Mouse (Mus musculus) liver, embryonic 13.5 days (tissue): Measurements from ENCODE around the gene Tppp3. TPM values are rescaled to one million over a fixed set of nuclear protein-coding genes. Genes with fewer than 3 reads are reported as not detected.

ENCODE experiments used
- ATAC-seq: fragments of 200-750 bp; cut with Nextera tagmentation; 2 replicates; pipeline ENCODE4 v1.8.0; 2017; ENCODE audit warnings: low read depth, mild to moderate bottlenecking, moderate number of reproducible peaks, moderate library complexity
- DNase-seq: peaks from one replicate; pipeline ENCODE4 v3.0.0; 2022
- H3K27ac ChIP-seq: fragments of 300-500 bp; sonication (generic); 2 replicates; pipeline ENCODE4 v1.5.1; 2015; ENCODE audit warnings: moderate library complexity, mild to moderate bottlenecking, inconsistent platforms
- H3K27me3 ChIP-seq: fragments of 300-500 bp; sonication (generic); 2 replicates; pipeline ENCODE4 v1.6.1; 2015; ENCODE audit warnings: mild to moderate bottlenecking, inconsistent platforms
- H3K36me3 ChIP-seq: fragments of 300-500 bp; sonication (generic); 2 replicates; pipeline ENCODE4 v1.6.1; 2015; ENCODE audit warnings: mild to moderate bottlenecking, inconsistent platforms
- H3K4me1 ChIP-seq: fragments of 300-500 bp; sonication (generic); replicated peaks from 2 replicates; pipeline ENCODE4 v1.6.1; 2015; ENCODE audit warnings: inconsistent platforms
- H3K4me2 ChIP-seq: fragments of 300-500 bp; sonication (generic); 2 replicates; pipeline ENCODE4 v1.6.1; 2015; ENCODE audit warnings: inconsistent platforms, mild to moderate bottlenecking, moderate library complexity
- H3K4me3 ChIP-seq: fragments of 300-500 bp; sonication (generic); replicated peaks from 2 replicates; pipeline ENCODE4 v1.5.1; 2015; ENCODE audit warnings: mild to moderate bottlenecking, inconsistent platforms
- H3K9ac ChIP-seq: fragments of 300-500 bp; sonication (generic); 2 replicates; pipeline ENCODE4 v1.6.1; 2015; ENCODE audit warnings: mild to moderate bottlenecking, inconsistent platforms
- H3K9me3 ChIP-seq: fragments of 300-500 bp; sonication (generic); replicated peaks from 2 replicates; pipeline ENCODE4 v1.6.1; 2016; ENCODE audit warnings: inconsistent platforms
- WGBS: fragments of 180-500 bp; shearing (Covaris S2); methylation state at CpG from one replicate; pipeline ENCODE4 v1.1.7; 2015; ENCODE audit not compliant: insufficient replicate concordance; 5-methylcytosine and 5-hydroxymethylcytosine counted together
- polyA plus RNA-seq: library from polyadenylated mRNA; unstranded; fragments of >200 nt; fragmentation: Nextera tagmentation; extraction: Ambion mirVana; gene quantifications from 2 replicates; pipeline ENCODE4 v1.2.1, GENCODE M21; 2015

Tppp3 gene
- polyA plus RNA-seq = 1.6 and 1.8 TPM in 2 replicates

DNA sequence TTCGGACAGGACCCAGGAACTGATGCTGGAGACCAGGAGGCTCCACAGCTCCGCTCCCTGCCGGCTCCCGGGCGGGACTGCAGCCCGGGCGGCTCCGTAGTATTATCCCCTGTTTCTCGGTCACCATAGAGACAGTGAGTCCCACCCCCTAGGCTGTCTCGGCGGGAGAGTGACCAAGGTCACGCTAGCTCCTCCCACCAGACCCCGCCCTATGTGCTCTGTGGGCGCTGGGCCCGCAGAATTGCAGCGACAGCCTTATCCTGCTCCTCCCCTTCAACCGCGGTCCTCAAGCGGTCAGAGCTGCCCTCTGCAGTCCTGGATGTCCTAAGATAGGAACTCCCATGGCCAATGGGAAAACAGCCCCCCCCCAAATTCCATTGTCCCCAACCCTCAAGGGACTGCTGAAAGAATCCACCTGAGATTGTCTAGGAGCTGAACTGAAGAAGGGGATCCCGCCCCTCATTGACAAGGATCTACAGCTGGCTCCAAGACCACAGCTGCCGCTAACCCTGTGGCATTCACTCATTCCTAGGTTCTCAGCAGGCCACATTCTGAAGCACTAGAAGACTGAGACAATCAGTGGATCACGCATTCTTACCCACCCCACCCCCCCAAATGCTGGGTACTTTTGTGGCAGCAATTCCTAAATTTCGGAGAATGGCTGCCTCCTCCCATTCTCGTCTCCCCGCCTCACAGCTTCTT is at the start of gene Tppp3:
Gene Tppp3, minus strand, starts transcription at position 213 of the 702 bp plus-strand sequence.
- H3K4me3 ChIP-seq = peak within 1 kb of the TSS; percentile 32
- peaks cover 85% of the 10 kb centered on the region for H3K27me3 ChIP-seq
- no peak within 1 kb of the TSS for H3K9ac ChIP-seq
- ATAC-seq = peak; percentile 87
- 4% methylated on average over 25 of the region's 25 CpGs for WGBS
- peak within 1 kb of the TSS; percentile 56 for H3K4me2 ChIP-seq
- no peak within 1 kb of the TSS for H3K27ac ChIP-seq
- no peaks in the 10 kb centered on the region for H3K9me3 ChIP-seq
- DNase-seq = peak; percentile 77
- peaks cover 54% of the 10 kb centered on the region for H3K4me1 ChIP-seq
- H3K36me3 ChIP-seq = no peaks in the 10 kb centered on the region

DNA sequence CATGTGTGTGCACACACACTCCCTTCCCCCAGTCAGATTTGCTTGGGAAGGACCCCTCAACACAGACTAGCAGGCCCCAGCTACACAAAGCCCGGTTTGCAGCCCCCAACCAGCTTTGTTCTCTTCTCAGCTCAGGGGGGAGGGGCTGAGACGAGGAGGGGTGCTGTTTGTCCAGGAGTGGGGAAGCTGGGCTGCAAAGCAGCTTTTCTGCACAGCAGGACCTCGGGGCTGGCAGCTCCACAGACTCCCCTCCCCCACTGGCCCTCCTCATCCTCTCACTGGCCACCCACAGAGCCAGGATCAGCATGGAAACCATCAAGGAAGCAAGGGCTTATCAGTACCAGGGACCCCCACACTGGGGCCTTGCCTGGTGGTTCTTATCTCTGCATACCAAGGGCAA is 49.7 kb upstream of the Tppp3 start:
- no peak; the same call in 1 of the 2 replicates for ATAC-seq
- H3K4me3 ChIP-seq = no peak overlapping the region
- peaks cover 50% of the 10 kb centered on the region for H3K27me3 ChIP-seq
- H3K4me2 ChIP-seq = no peak overlapping the region
- no peaks in the 10 kb centered on the region for H3K9me3 ChIP-seq
- no peak overlapping the region for H3K27ac ChIP-seq
- no peak overlapping the region for H3K9ac ChIP-seq
- WGBS = 8% methylated on average over 3 of the region's 3 CpGs
- H3K36me3 ChIP-seq = peaks cover 27% of the 10 kb centered on the region
- peaks cover 67% of the 10 kb centered on the region for H3K4me1 ChIP-seq
- DNase-seq = no peak

- Histone ChIP-seq H3K27me3 (peaks cover 51% of the 10 kb centered on the region), H3K27ac (no peak overlapping the region), H3K4me3 (no peak overlapping the region), H3K9me3 (no peaks in the 10 kb centered on the region), H3K4me1 (peaks cover 68% of the 10 kb centered on the region), H3K36me3 (peaks cover 26% of the 10 kb centered on the region), H3K9ac (no peak overlapping the region), H3K4me2 (no peak overlapping the region)
- WGBS = 57% methylated on average over 5 of the region's 5 CpGs
- DNase-seq = no peak
- ATAC-seq = no peak
Measured at GRCm38 (mm10) chr8:105520521-105520920, 49.2 kb upstream of the Tppp3 start.

DNA sequence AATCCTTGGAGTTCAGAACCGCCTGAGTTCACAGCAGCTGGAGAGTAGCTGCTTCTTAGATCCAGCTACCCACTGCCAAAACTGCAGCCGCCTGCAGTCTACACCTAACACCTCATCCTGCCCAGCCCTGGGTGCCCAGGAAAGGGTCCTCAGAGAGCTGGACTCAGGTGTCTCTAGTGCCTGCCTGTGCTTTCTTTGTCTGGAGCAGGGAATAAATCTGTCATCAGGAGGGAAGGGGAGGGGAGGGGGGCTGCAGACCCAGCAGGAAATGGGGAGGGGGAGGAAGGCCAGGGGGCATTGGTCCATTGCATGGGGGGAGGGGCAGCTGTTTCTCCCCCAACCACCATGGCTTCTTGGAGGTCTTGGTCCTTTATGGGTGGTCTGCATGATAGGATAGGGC is 48.3 kb upstream of the Tppp3 start:
- Histone ChIP-seq H3K4me1 (peaks cover 72% of the 10 kb centered on the region), H3K27ac (no peak overlapping the region), H3K9ac (peak overlapping the region; percentile 68; the same call in 1 of the 2 replicates), H3K27me3 (peaks cover 59% of the 10 kb centered on the region), H3K4me3 (peak overlapping the region; percentile 67; the same call in 1 of the 2 replicates), H3K9me3 (no peaks in the 10 kb centered on the region), H3K4me2 (peak overlapping the region; percentile 98), H3K36me3 (peaks cover 18% of the 10 kb centered on the region)
- WGBS = 26% methylated on average over 2 of the region's 2 CpGs
- ATAC-seq (no peak), DNase-seq (no peak)

- DNase-seq (peak; percentile 40), ATAC-seq (peak; percentile 71)
- Histone ChIP-seq H3K27ac (no peak within 1 kb of the TSS), H3K4me2 (peak within 1 kb of the TSS; percentile 98), H3K4me1 (peaks cover 64% of the 10 kb centered on the region), H3K9me3 (no peaks in the 10 kb centered on the region), H3K9ac (peak within 1 kb of the TSS; percentile 68), H3K27me3 (peaks cover 60% of the 10 kb centered on the region), H3K36me3 (peaks cover 16% of the 10 kb centered on the region), H3K4me3 (peak within 1 kb of the TSS; percentile 67)
- under 1% methylated on average over 64 of the region's 68 CpGs for WGBS
Measured at GRCm38 (mm10) chr8:105518436-105519313, 47.3 kb upstream of the Tppp3 start, which contains the start of gene Hsd11b2. Hsd11b2 (plus strand) TSS chr8:105518755.

GRCm38 (mm10) chr8:105517346-105517745 is 46.0 kb upstream of the Tppp3 start:
- Histone ChIP-seq H3K4me1 (peaks cover 51% of the 10 kb centered on the region), H3K27ac (no peak overlapping the region), H3K27me3 (peaks cover 60% of the 10 kb centered on the region), H3K9ac (no peak overlapping the region), H3K4me2 (no peak overlapping the region), H3K9me3 (no peaks in the 10 kb centered on the region), H3K4me3 (no peak overlapping the region), H3K36me3 (peaks cover 5% of the 10 kb centered on the region)
- DNase-seq (no peak), ATAC-seq (no peak)
- WGBS = 32% methylated on average over 8 of the region's 8 CpGs

DNA sequence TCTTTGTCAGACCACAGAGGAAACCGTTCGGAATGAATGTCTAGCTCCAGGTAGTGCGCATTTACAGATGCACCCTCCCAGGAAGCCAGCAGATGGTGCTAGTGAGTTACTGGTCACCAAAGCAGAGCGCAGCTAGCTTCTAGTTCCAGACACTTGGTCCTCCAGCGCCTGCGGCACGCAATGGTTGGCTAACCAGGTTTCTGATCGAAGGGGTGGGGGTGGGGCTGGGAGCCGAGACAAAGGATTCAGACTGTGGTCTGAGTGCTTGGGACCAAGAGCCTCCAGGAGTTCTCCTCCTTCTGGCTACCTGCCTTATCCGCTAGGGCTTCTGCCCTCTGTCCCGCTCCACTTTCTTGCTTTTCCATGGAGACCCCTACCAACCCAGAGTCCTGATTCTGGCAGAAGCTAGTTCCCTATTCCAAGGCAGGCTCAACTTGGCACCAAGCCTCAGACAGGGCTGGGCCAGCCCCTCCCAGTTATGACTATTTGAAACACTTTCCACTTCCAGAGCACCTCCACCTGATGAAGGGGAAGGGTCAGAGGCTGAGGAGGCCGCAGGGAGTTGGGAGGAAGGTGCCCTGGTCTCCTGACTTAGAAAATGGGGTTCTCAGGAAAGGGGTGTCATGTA is 44.8 kb upstream of the Tppp3 start:
- Histone ChIP-seq H3K4me2 (0 out of 2 replicates have a peak overlapping the region, but pooled peaks have one; percentile 3), H3K27ac (no peak overlapping the region), H3K4me1 (peaks cover 40% of the 10 kb centered on the region), H3K9me3 (no peaks in the 10 kb centered on the region), H3K27me3 (peaks cover 60% of the 10 kb centered on the region), H3K36me3 (no peaks in the 10 kb centered on the region), H3K9ac (no peak overlapping the region), H3K4me3 (no peak overlapping the region)
- 12% methylated on average over 12 of the region's 12 CpGs for WGBS
- DNase-seq = peak; percentile 61
- ATAC-seq = no peak

- peaks cover 40% of the 10 kb centered on the region for H3K4me1 ChIP-seq
- no peak overlapping the region for H3K4me3 ChIP-seq
- no peak overlapping the region for H3K9ac ChIP-seq
- H3K27me3 ChIP-seq = peaks cover 46% of the 10 kb centered on the region
- H3K27ac ChIP-seq = no peak overlapping the region
- H3K9me3 ChIP-seq = no peaks in the 10 kb centered on the region
- WGBS = 61% methylated on average over 5 of the region's 5 CpGs
- ATAC-seq (no peak), DNase-seq (no peak)
- H3K4me2 ChIP-seq = no peak overlapping the region
- H3K36me3 ChIP-seq = no peaks in the 10 kb centered on the region
Measured at GRCm38 (mm10) chr8:105514656-105515055, 43.3 kb upstream of the Tppp3 start.

DNA sequence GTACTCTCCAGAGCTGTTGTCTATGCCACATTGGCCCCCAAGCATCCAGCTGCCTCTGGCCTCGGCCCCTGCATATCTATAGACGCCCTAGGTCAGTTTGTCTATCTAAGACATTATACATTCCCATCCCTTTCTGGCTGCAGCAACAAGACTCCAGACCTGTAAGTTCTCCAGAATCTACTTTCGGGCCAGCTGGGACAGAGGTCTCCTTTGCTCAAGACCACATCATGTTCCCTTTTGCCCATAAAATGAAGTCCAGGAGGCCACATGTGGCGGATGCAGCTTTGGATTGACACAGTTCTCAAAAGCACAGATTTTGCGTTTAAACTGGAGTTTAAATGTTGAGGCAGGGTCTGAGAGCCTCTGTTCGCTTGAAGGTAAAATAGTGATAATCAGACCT is 42.9 kb upstream of the Tppp3 start:
- Histone ChIP-seq H3K27ac (no peak overlapping the region), H3K4me1 (peaks cover 38% of the 10 kb centered on the region), H3K4me3 (no peak overlapping the region), H3K4me2 (no peak overlapping the region), H3K9ac (no peak overlapping the region), H3K9me3 (no peaks in the 10 kb centered on the region), H3K27me3 (peaks cover 42% of the 10 kb centered on the region), H3K36me3 (no peaks in the 10 kb centered on the region)
- 68% methylated on average over 6 of the region's 6 CpGs for WGBS
- DNase-seq (no peak), ATAC-seq (no peak)

DNA sequence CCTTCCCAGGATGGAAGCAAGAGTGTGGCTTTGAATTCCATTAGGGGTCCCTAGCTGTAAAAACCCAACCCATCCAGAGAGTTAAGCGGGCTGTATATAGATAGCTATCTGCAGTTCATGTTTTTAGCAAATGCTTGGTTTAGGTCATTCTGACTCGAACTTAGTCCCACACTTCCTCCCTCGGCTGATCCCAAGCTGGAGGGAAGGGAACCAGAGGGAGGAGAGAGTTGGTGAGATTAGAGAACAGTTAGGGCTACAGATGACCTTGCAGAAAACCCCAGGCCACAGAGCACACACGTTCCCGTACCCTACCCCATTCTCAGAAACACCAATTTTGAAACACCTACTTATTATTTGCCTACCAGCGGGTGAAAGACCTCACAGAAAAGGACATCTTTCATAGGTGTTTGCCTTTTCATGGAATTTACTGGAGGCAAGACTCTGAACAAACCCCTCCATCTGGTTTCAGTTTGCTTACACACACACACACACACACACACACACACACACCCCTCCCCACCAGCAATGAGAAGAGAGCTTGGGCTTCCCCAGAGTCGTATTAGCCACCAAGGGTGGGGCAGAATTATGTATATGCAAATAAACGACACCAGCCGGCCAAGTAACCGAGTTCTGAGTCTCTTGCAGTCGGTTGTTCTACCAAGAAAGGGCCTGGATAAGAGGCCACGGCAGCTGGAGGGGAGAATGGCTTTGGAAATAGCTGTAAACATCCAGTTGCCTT is 38.8 kb upstream of the Tppp3 start:
- Histone ChIP-seq H3K9me3 (no peaks in the 10 kb centered on the region), H3K4me2 (no peak overlapping the region), H3K4me3 (no peak overlapping the region), H3K36me3 (no peaks in the 10 kb centered on the region), H3K9ac (no peak overlapping the region), H3K27ac (no peak overlapping the region), H3K27me3 (peaks cover 7% of the 10 kb centered on the region), H3K4me1 (peaks cover 16% of the 10 kb centered on the region)
- 22% methylated on average over 12 of the region's 12 CpGs for WGBS
- no peak for DNase-seq
- ATAC-seq = no peak
